Mouse (Mus musculus): ENCODE data around the gene Bmp2k.

DNA sequence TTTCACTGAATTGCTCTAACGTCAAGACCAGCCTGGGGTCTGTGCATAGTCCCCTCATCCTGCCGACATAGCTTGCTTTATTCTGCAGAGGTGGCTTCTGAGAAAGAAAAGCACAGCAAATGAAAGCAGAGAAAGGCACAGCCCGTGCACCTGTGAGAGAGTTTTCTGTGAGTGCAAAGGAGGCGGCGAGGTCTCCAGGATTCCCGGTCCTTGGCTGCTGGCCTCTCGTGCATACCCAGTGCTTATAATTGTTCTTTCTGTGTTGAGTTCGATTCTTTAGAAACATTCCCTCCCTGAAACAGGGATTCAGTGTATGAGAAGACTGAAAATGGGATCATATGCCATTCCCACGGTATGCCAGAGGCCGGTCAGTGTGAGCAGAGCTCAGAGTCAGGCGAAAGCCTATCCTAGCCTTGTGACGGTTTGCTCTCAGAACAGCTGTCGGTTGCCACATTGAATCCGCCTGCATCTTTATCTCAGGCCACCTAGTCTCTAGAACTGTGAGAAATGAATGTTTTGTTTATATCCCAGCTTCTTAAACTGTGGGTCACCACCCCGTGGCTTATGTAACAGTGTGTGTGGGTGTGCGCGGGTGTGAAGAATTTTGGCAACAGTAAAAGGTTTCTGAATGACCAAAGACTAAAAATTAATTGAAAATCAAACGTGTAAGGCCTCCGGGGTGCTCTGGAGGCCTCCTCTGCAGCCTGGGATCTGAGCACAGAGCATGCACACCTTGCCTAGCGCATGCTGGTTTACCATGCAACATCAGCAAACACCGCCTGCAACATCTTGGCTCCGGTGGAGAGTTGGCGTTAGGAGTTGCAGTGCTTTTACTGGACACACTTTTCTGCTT lies 6.9 kb downstream of the Bmp2k start:
- TF ChIP-seq CTCF (IDR thresholded peaks at IDR 0.05): no peak
- no peak for TF ChIP-seq EP300 (IDR thresholded peaks at IDR 0.05)

Measured in lung, postnatal 0 days (tissue).